Mouse (Mus musculus): ENCODE data around the gene Pno1.

- TF ChIP-seq CTCF (IDR thresholded peaks at IDR 0.05; ENCODE audit: extremely low read depth, insufficient read depth, insufficient read length, insufficient replicate concordance), result no peak
- TF ChIP-seq POLR2A (IDR thresholded peaks at IDR 0.05; ENCODE audit: low read depth, low read length), result no peak
These were observed 51.6 kb downstream of the Pno1 start for GRCm38 (mm10) chr11:17159738-17160241.

Measured in spleen, adult 2 months (tissue).